Mouse (Mus musculus) cerebellum, postnatal 25 days (tissue): Measurements from ENCODE around the gene Vmn1r211.
"Not testable (repeated sequence)": the region's sequence is repeated elsewhere in the genome, so short reads cannot be mapped to it uniquely, and the experiment has no call there.

ENCODE experiments used
- DNase-seq, 2 experiments: peaks; one replicate each; pipeline ENCODE4 v3.0.0; 2021; ENCODE audit warnings: mixed read lengths in 2 of 2

The Vmn1r211 gene

DNA sequence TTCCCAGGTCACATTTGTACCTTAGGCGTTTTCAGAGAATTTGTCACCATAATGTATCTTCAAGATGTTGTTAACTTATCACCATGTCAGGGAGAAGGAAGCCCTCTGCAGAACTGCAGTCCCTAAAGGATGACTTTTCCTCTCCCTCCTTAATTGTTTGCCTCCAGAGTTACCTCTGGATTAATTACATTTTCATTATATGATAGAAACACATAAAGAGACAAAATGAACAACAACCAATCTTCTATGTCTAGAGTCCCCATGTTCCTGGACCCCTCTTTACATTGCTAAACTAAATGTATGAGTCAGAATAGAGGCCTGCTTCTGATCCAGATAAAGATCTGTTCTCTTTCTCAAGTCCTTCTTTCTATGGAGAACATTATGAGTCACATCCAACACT lies at the start of gene Vmn1r211:
Gene Vmn1r211, minus strand, starts transcription at position 101 of the 400 bp plus-strand sequence.
- no peak for DNase-seq

- no peak for DNase-seq
Observed at GRCm38 (mm10) chr13:22884105-22884504, 26.7 kb upstream of the Vmn1r211 start, which contains the start of gene Vmn1r212. Vmn1r212 (minus strand) TSS chr13:22884205.

DNA sequence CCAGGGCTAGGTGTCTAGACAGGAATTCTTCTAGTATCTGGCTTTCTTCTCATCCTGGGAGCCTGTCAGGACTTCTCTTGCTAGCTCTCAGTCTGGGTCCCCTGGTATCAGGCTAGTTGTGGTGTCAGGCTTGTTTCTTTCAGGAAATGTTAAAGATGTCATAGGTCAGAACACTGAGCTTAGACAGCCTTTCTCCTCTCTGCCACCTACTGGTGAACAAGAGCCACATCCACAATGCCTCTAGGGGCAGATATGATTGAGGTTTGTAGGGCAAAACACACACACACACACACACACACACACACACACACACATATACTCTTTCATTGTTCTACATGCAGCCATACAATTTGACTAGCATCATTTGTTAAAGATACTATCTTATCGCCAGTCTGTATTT lies 21.9 kb upstream of the Vmn1r211 start:
- DNase-seq: no peak

DNA sequence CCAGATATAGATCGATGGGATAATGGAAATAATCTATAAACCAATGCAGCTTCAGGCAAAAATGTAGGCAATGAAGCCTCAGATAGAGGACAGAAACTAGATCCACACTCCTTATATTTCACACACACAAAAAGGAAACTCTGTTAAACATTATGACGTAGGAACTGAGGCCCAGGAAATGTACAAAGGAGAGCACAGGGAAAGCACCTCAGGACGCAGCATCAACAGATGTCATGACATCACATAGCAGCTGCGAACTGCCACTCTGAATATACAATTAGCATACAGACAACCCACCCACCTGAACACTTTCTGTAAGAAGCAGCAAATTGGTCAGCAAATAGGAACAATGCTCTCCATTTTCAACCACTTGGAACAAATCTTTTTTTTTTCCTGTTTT lies 2.6 kb downstream of the Vmn1r211 start:
- no peak for DNase-seq

GRCm38 (mm10) chr13:22846798-22847197 lies 10.6 kb downstream of the Vmn1r211 start:
- no peak for DNase-seq

DNA sequence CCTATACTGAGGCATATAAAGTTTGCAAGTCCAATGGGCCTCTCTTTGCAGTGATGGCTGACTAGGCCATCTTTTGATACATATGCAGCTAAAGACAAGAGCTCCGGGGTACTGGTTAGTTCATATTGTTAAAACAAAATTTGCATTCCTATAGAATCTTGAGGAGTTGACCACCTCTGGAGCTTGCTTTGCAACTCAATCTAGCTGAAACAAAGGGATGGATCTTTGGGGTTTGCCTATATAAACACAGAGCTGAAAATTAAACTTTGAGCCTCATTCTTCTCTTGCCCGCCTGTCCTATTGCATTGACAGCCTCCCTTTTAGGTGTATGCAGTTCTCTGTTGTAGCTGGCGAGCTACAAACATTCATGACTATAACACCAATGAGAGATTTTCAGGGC lies 13.1 kb downstream of the Vmn1r211 start:
- DNase-seq: not testable (repeated sequence)

DNA sequence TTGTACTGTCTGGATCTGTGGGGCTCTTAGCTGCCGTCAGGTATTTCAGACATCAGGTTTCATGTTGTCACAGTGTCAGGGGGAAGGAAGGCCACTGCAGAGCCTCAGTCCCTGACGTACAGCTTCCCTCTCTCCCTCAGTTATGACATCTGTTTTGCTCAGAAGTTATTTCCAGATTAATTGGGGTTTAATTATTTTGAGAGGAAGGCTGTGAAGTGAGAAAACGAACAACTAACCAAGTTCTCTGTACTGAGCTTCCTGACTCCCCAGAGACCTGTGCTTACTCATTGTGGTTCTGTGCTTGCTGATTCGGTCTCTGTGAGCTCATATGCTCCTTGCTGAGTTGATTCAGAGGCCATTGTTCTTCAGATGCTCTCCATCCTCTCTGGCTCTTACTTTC lies 26.1 kb downstream of the Vmn1r211 start, which contains the start of gene Vmn1r210:
Gene Vmn1r210, minus strand, starts transcription at position 101 of the 400 bp plus-strand sequence.
- DNase-seq: no peak

DNA sequence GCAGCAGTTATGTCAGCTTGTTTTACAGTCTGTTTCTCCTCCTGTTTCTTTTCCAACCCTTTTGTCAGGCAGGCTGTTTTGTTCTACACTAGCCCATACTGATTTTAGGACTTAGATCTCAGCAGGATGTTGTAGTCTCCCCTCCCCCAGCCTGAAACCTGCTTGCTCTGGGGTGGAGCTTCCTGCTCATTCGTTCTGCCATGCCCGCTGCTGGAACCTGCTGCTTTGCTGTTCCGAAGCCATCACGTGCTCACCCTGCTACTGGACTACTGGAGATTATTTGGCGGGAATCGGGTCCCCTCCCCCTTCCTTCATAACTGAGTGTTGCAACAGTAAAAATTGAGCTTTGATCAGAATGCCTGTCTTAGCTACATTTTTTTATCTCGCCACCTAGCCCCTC lies 28.0 kb downstream of the Vmn1r211 start:
- DNase-seq: not testable (repeated sequence)

- not testable (repeated sequence) for DNase-seq
Observed at GRCm38 (mm10) chr13:22821601-22822000, 35.8 kb downstream of the Vmn1r211 start.

- DNase-seq: not testable (repeated sequence)
Observed at GRCm38 (mm10) chr13:22809582-22809981, 47.8 kb downstream of the Vmn1r211 start, which contains the start of gene Vmn1r209. Vmn1r209 (minus strand) TSS chr13:22809682.
